ENCODE assay signal across 8 mouse cellular contexts in the genomic region with DNA sequence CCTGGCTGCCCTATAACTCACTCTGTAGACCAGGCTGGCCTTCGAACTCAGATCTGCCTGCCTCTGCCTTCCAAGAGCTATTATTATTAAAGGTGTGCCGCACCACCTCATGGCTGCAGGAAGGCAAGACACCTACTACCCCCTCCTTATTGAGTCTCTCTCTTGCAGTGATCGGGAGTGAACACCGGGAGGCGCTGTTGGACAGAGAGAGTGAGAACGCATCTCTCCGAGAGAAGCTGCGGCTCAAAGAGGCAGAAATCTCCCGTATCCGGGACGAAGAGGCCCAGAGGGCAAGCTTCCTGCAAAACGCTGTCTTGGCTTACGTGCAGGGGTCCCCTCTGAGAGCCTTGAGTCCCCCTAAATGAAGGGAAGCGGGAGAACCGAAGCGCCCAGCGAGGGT. TPM values are rescaled to one million over a fixed set of nuclear protein-coding genes. Genes with fewer than 3 reads are reported as not detected.
DNase-seq lines count a peak whose midpoint lies in the region; ATAC-seq and TF ChIP-seq lines count a peak whose summit lies in the region.

No protein-coding gene starts in this region.

- peak overlapping the region; percentile 72 for H3K4me3 ChIP-seq in forebrain, embryonic 12.5 days (replicated peaks)
- H3K4me3 ChIP-seq in heart, postnatal 0 days (ENCODE audit: low read depth, low read length): peak overlapping the region; percentile 61
- no peak overlapping the region for H3K4me3 ChIP-seq in liver, embryonic 16.5 days (ENCODE audit: low read depth, low read length)
- H3K4me3 ChIP-seq in neural tube, embryonic 13.5 days: peak overlapping the region; percentile 66

- no peaks in the 10 kb centered on the region for H3K9me3 ChIP-seq in forebrain, embryonic 12.5 days
- H3K9me3 ChIP-seq in heart, postnatal 0 days (replicated peaks; ENCODE audit: control insufficient read depth, low read length): no peaks in the 10 kb centered on the region
- no peaks in the 10 kb centered on the region for H3K9me3 ChIP-seq in liver, embryonic 16.5 days (replicated peaks; ENCODE audit: control insufficient read depth, low read length)
- no peaks in the 10 kb centered on the region for H3K9me3 ChIP-seq in neural tube, embryonic 13.5 days

- peak; percentile 94 for DNase-seq in CD4-positive, CD25-positive, alpha-beta regulatory T cell, adult 2 months (ENCODE audit: low read depth, low spot score)
- DNase-seq in c-Kit-positive CD71-negative TER-119-negative erythroid progenitor cells, embryonic 14.5 days (ENCODE audit: low read depth): peak; percentile 97
- peak; percentile 92 for DNase-seq in heart, postnatal 0 days (ENCODE audit: low spot score)
- DNase-seq in kidney, postnatal 36 days: peak; percentile 87 to 96
- peak; percentile 72 for DNase-seq in telencephalon, adult 2 months (ENCODE audit: low read depth, low spot score)

- H3K27me3 ChIP-seq in forebrain, embryonic 12.5 days: peaks cover 26% of the 10 kb centered on the region
- peaks cover 20% of the 10 kb centered on the region for H3K27me3 ChIP-seq in heart, postnatal 0 days (ENCODE audit: control insufficient read depth, insufficient read depth, low read length)
- peaks cover 24% of the 10 kb centered on the region for H3K27me3 ChIP-seq in liver, embryonic 16.5 days (ENCODE audit: control insufficient read depth, insufficient read depth, low read depth, low read length)
- peaks cover 12% of the 10 kb centered on the region for H3K27me3 ChIP-seq in neural tube, embryonic 13.5 days

- no peak for TF ChIP-seq EP300 in heart, postnatal 0 days (IDR thresholded peaks at IDR 0.05; ENCODE audit: low read depth)

- peak; percentile 12; the same call in 1 of the 2 replicates for ATAC-seq in forebrain, embryonic 12.5 days (ENCODE audit: low FRiP score)
- peak; percentile 55 for ATAC-seq in heart, postnatal 0 days (ENCODE audit: insufficient read depth, low read depth)
- no peak; the same call in 1 of the 2 replicates for ATAC-seq in liver, embryonic 16.5 days (ENCODE audit: low read depth)
- 0 out of 2 replicates have a peak, but pooled peaks have one; percentile 1 for ATAC-seq in neural tube, embryonic 13.5 days (ENCODE audit: low read depth)

- peak overlapping the region; percentile 88 for H3K9ac ChIP-seq in forebrain, embryonic 12.5 days
- no peak overlapping the region for H3K9ac ChIP-seq in heart, postnatal 0 days (replicated peaks; ENCODE audit: low read depth, low read length)
- H3K9ac ChIP-seq in liver, embryonic 16.5 days (ENCODE audit: low read depth, low read length): no peak overlapping the region
- H3K9ac ChIP-seq in neural tube, embryonic 13.5 days: peak overlapping the region; percentile 93

- WGBS in forebrain, embryonic 12.5 days: 10% methylated on average over 17 of the region's 17 CpGs
- WGBS in heart, postnatal 0 days: 11% methylated on average over 17 of the region's 17 CpGs
- WGBS in liver, embryonic 16.5 days (ENCODE audit: insufficient replicate concordance): 8% methylated on average over 17 of the region's 17 CpGs
- WGBS in neural tube, embryonic 13.5 days: 13% methylated on average over 17 of the region's 17 CpGs

- no peak overlapping the region; the same call in 1 of the 2 replicates for H3K27ac ChIP-seq in forebrain, embryonic 12.5 days
- no peak overlapping the region for H3K27ac ChIP-seq in heart, postnatal 0 days (ENCODE audit: low read depth)
- no peak overlapping the region for H3K27ac ChIP-seq in liver, embryonic 16.5 days (ENCODE audit: low read length)
- peak overlapping the region; percentile 73 for H3K27ac ChIP-seq in neural tube, embryonic 13.5 days (replicated peaks)

- H3K4me1 ChIP-seq in forebrain, embryonic 12.5 days: peaks cover 21% of the 10 kb centered on the region
- H3K4me1 ChIP-seq in heart, postnatal 0 days (ENCODE audit: control insufficient read depth, insufficient read depth): peaks cover 13% of the 10 kb centered on the region
- H3K4me1 ChIP-seq in liver, embryonic 16.5 days (ENCODE audit: control insufficient read depth, low read depth, low read length): peaks cover 17% of the 10 kb centered on the region
- peaks cover 23% of the 10 kb centered on the region for H3K4me1 ChIP-seq in neural tube, embryonic 13.5 days (replicated peaks)

- peak overlapping the region; percentile 99 for H3K4me2 ChIP-seq in forebrain, embryonic 12.5 days
- peak overlapping the region; percentile 97 for H3K4me2 ChIP-seq in heart, postnatal 0 days (ENCODE audit: low read depth, low read length)
- H3K4me2 ChIP-seq in liver, embryonic 16.5 days (ENCODE audit: low read depth, low read length): 0 out of 2 replicates have a peak overlapping the region, but pooled peaks have one; percentile 81
- peak overlapping the region; percentile 96 for H3K4me2 ChIP-seq in neural tube, embryonic 13.5 days

- peak; percentile 97 for TF ChIP-seq CTCF in heart, postnatal 0 days (IDR thresholded peaks at IDR 0.05; ENCODE audit: low read depth)

- H3K36me3 ChIP-seq in forebrain, embryonic 12.5 days (replicated peaks): peaks cover 44% of the 10 kb centered on the region
- peaks cover 11% of the 10 kb centered on the region for H3K36me3 ChIP-seq in heart, postnatal 0 days (replicated peaks; ENCODE audit: control insufficient read depth, insufficient read depth, low read length)
- no peaks in the 10 kb centered on the region for H3K36me3 ChIP-seq in liver, embryonic 16.5 days (ENCODE audit: control insufficient read depth, insufficient read depth)
- H3K36me3 ChIP-seq in neural tube, embryonic 13.5 days: peaks cover 56% of the 10 kb centered on the region

RNA-seq across cellular contexts. Expression of a gene that starts 0.8 kb away (rescaled TPM):
- polyA plus RNA-seq in forebrain, embryonic 12.5 days (2016; fragmentation: Nextera tagmentation; extraction: Ambion mirVana): 48.3 and 48.5 TPM in 2 replicates
- total RNA-seq in heart, postnatal 0 days (2014; rRNA removed; ENCODE audit: low replicate concordance): 9.2 and 12.6 TPM in 2 replicates
- polyA plus RNA-seq in heart, postnatal 0 days (2015; fragmentation: Nextera tagmentation; extraction: Ambion mirVana): 1.4 and 1.8 TPM in 2 replicates
- polyA plus RNA-seq in liver, embryonic 16.5 days (2015; fragmentation: Nextera tagmentation; extraction: Ambion mirVana): 0.77 and 0.80 TPM in 2 replicates
- polyA plus RNA-seq in neural tube, embryonic 13.5 days (2015; fragmentation: Nextera tagmentation; extraction: Ambion mirVana): 235 and 267 TPM in 2 replicates

RNA-seq across cellular contexts. Expression of a gene that starts 6.6 kb away (rescaled TPM):
- polyA plus RNA-seq in forebrain, embryonic 12.5 days (2016; fragmentation: Nextera tagmentation; extraction: Ambion mirVana): 9.1 and 9.2 TPM in 2 replicates
- total RNA-seq in heart, postnatal 0 days (2014; rRNA removed; ENCODE audit: low replicate concordance): 5.0 and 10.5 TPM in 2 replicates
- polyA plus RNA-seq in heart, postnatal 0 days (2015; fragmentation: Nextera tagmentation; extraction: Ambion mirVana): 8.6 and 8.7 TPM in 2 replicates
- polyA plus RNA-seq in liver, embryonic 16.5 days (2015; fragmentation: Nextera tagmentation; extraction: Ambion mirVana): 23.4 and 27.9 TPM in 2 replicates
- 10.6 and 13.0 TPM in 2 replicates for polyA plus RNA-seq in neural tube, embryonic 13.5 days (2015; fragmentation: Nextera tagmentation; extraction: Ambion mirVana)

RNA-seq across cellular contexts. Expression of a gene that starts 6.7 kb away (rescaled TPM):
- 73.8 and 74.7 TPM in 2 replicates for polyA plus RNA-seq in forebrain, embryonic 12.5 days (2016; fragmentation: Nextera tagmentation; extraction: Ambion mirVana)
- 11.9 and 28.3 TPM in 2 replicates for total RNA-seq in heart, postnatal 0 days (2014; rRNA removed; ENCODE audit: low replicate concordance)
- polyA plus RNA-seq in heart, postnatal 0 days (2015; fragmentation: Nextera tagmentation; extraction: Ambion mirVana): 12.4 and 14.2 TPM in 2 replicates
- 9.0 and 9.7 TPM in 2 replicates for polyA plus RNA-seq in liver, embryonic 16.5 days (2015; fragmentation: Nextera tagmentation; extraction: Ambion mirVana)
- 64.4 and 66.0 TPM in 2 replicates for polyA plus RNA-seq in neural tube, embryonic 13.5 days (2015; fragmentation: Nextera tagmentation; extraction: Ambion mirVana)

RNA-seq across cellular contexts. Expression of a gene that starts 6.9 kb away (rescaled TPM):
- 125 and 127 TPM in 2 replicates for polyA plus RNA-seq in forebrain, embryonic 12.5 days (2016; fragmentation: Nextera tagmentation; extraction: Ambion mirVana)
- total RNA-seq in heart, postnatal 0 days (2014; rRNA removed; ENCODE audit: low replicate concordance): 68.7 and 115 TPM in 2 replicates
- 102 and 114 TPM in 2 replicates for polyA plus RNA-seq in heart, postnatal 0 days (2015; fragmentation: Nextera tagmentation; extraction: Ambion mirVana)
- 78.1 and 87.1 TPM in 2 replicates for polyA plus RNA-seq in liver, embryonic 16.5 days (2015; fragmentation: Nextera tagmentation; extraction: Ambion mirVana)
- 91.2 and 101 TPM in 2 replicates for polyA plus RNA-seq in neural tube, embryonic 13.5 days (2015; fragmentation: Nextera tagmentation; extraction: Ambion mirVana)

RNA-seq across cellular contexts. Expression of a gene that starts 11.5 kb away (rescaled TPM):
- polyA plus RNA-seq in forebrain, embryonic 12.5 days (2016; fragmentation: Nextera tagmentation; extraction: Ambion mirVana): 0.67 and 0.95 TPM in 2 replicates
- total RNA-seq in heart, postnatal 0 days (2014; rRNA removed; ENCODE audit: low replicate concordance): 12.2 and 19.1 TPM in 2 replicates
- 2.4 and 43.5 TPM in 2 replicates for polyA plus RNA-seq in heart, postnatal 0 days (2015; fragmentation: Nextera tagmentation; extraction: Ambion mirVana)
- 0.31 TPM in 1 of 2 replicates, not detected in the other for polyA plus RNA-seq in liver, embryonic 16.5 days (2015; fragmentation: Nextera tagmentation; extraction: Ambion mirVana)
- polyA plus RNA-seq in neural tube, embryonic 13.5 days (2015; fragmentation: Nextera tagmentation; extraction: Ambion mirVana): 0.99 and 1.2 TPM in 2 replicates

Comparison
In these comparisons a context has a peak if more than half of its experiments do, and no peak if none do; other contexts are left out.
1. H3K9ac ChIP-seq: peak in forebrain, embryonic 12.5 days (single experiment) and neural tube, embryonic 13.5 days (single experiment); none in heart, postnatal 0 days (single experiment) and liver, embryonic 16.5 days (single experiment).
2. RNA of a gene that starts 0.8 kb away (polyA plus RNA-seq): 235 to 267 TPM in neural tube, embryonic 13.5 days and 48.3 to 48.5 TPM in forebrain, embryonic 12.5 days; 1.4 to 1.8 TPM in heart, postnatal 0 days and 0.77 to 0.80 TPM in liver, embryonic 16.5 days; every median in the first group is over 10 times any median in the second.
3. Peak in every context shown above with its lines, with median percentiles within 50 percentile points of each other: DNase-seq and H3K4me2 ChIP-seq.